Mouse (Mus musculus) gastrocnemius, adult 8-10 months (tissue): Measurements from ENCODE around the gene Pdzd2. TPM values are rescaled to one million over a fixed set of nuclear protein-coding genes. Genes with fewer than 3 reads are reported as not detected.

Experiments used
- DNase-seq, 2 experiments: peaks; one replicate each; pipeline ENCODE4 v3.0.0; 2022; ENCODE audit warnings: low spot score in 2 of 2
- total RNA-seq, 4 experiments: library from RNA; stranded (reverse); gene quantifications; 2 replicates each; pipeline ENCODE4 v1.2.4; 2022

Gene Pdzd2
- total RNA-seq, 4 experiments from 2014 or later = 12.9 to 17.2 (median 16.0) TPM

- DNase-seq = no peak
These were observed 383.8 kb downstream of the Pdzd2 start for GRCm38 (mm10) chr15:12355907-12356306.

- DNase-seq = no peak
These were observed 384.5 kb downstream of the Pdzd2 start for GRCm38 (mm10) chr15:12355261-12355660.

- DNase-seq = no peak
These were observed 385.4 kb downstream of the Pdzd2 start for GRCm38 (mm10) chr15:12354281-12354810.

GRCm38 (mm10) chr15:12351470-12351869, 388.3 kb downstream of the Pdzd2 start:
- no peak for DNase-seq

- DNase-seq = no peak
These were observed 389.9 kb downstream of the Pdzd2 start for GRCm38 (mm10) chr15:12349840-12350239.

- no peak for DNase-seq
These were observed 390.8 kb downstream of the Pdzd2 start for GRCm38 (mm10) chr15:12348950-12349349.

- DNase-seq = no peak
These were observed 392.8 kb downstream of the Pdzd2 start for GRCm38 (mm10) chr15:12346916-12347315.

- no peak for DNase-seq
These were observed 398.3 kb downstream of the Pdzd2 start for GRCm38 (mm10) chr15:12341401-12341758.

GRCm38 (mm10) chr15:12340536-12341400, 399.0 kb downstream of the Pdzd2 start:
- DNase-seq = no peak

- no peak for DNase-seq
These were observed 402.0 kb downstream of the Pdzd2 start for GRCm38 (mm10) chr15:12337779-12338137.

GRCm38 (mm10) chr15:12337030-12337778, 402.5 kb downstream of the Pdzd2 start:
- DNase-seq = no peak

- DNase-seq = no peak
These were observed 405.3 kb downstream of the Pdzd2 start for GRCm38 (mm10) chr15:12334381-12334780.

GRCm38 (mm10) chr15:12331300-12331699, 408.4 kb downstream of the Pdzd2 start:
- no peak for DNase-seq

GRCm38 (mm10) chr15:12330892-12331291, 408.8 kb downstream of the Pdzd2 start:
- DNase-seq = no peak

GRCm38 (mm10) chr15:12330389-12330788, 409.3 kb downstream of the Pdzd2 start:
- no peak for DNase-seq

- DNase-seq = no peak
These were observed 415.4 kb downstream of the Pdzd2 start for GRCm38 (mm10) chr15:12324326-12324725.

- DNase-seq = no peak
These were observed 416.9 kb downstream of the Pdzd2 start for GRCm38 (mm10) chr15:12322676-12323402.

GRCm38 (mm10) chr15:12321788-12322621, 417.7 kb downstream of the Pdzd2 start, which contains the start of gene 1810049J17Rik:
1810049J17Rik (minus strand) TSS chr15:12321899.
- DNase-seq = peak in 1 of 2 experiments; percentile 24

- DNase-seq = peak; percentile 94 to 95
These were observed 418.5 kb downstream of the Pdzd2 start, which contains the start of gene Golph3 for GRCm38 (mm10) chr15:12321091-12321787. Golph3 (plus strand) TSS chr15:12321450.
